Mouse (Mus musculus) cortical plate, adult 2 months (tissue): ENCODE data around the gene Senp8. TPM values are rescaled to one million over a fixed set of nuclear protein-coding genes. Genes with fewer than 3 reads are reported as not detected.
A peak's percentile ranks its signal among the peaks of the same experiment; 100 is the strongest.
"Not testable (repeated sequence)": the region's sequence is repeated elsewhere in the genome, so short reads cannot be mapped to it uniquely, and the experiment has no call there.

Experiments
- H3K27ac ChIP-seq: fragments of 200-500 bp; 2 replicates; pipeline ENCODE4 v1.5.1; 2012; ENCODE audit warnings: low read length, control low read depth, inconsistent platforms; ENCODE audit not compliant: insufficient read depth
- H3K4me1 ChIP-seq: fragments of 200-500 bp; 2 replicates; pipeline ENCODE4 v1.6.1; 2011; ENCODE audit warnings: low read length; ENCODE audit not compliant: control insufficient read depth, insufficient read depth
- H3K4me3 ChIP-seq: fragments of 200-500 bp; 2 replicates; pipeline ENCODE4 v1.5.1; 2011; ENCODE audit warnings: mild to moderate bottlenecking, low read length, control low read depth; ENCODE audit not compliant: insufficient read depth
- CTCF ChIP-seq: fragments of 200-500 bp; IDR thresholded peaks from 2 replicates; pipeline ENCODE4 v1.5.1; 2011; ENCODE audit warnings: mild to moderate bottlenecking, control low read depth, low read length; ENCODE audit not compliant: insufficient read depth; ENCODE audit errors: extremely low read depth
- POLR2A ChIP-seq: fragments of 200-500 bp; IDR thresholded peaks from 2 replicates; pipeline ENCODE4 v1.6.1; 2011; ENCODE audit warnings: mild to moderate bottlenecking, low read length, control low read depth; ENCODE audit not compliant: insufficient read depth; ENCODE audit errors: extremely low read depth
- polyA plus RNA-seq: library from polyadenylated mRNA; depleted of rRNA; stranded (reverse); fragments of >200 nt; gene quantifications from 2 replicates; pipeline ENCODE4 v1.2.3, GENCODE M21; 2012; rRNA removed

The Senp8 gene
- polyA plus RNA-seq: 5.1 and 6.3 TPM in 2 replicates

GRCm38 (mm10) chr9:59750267-59751065, at the start of gene Senp8, which contains the start of gene Myo9a:
TSS of gene Senp8 (minus strand) at chr9:59750710.
TSS of gene Myo9a (plus strand) at chr9:59750896.
- peak; percentile 88 for TF ChIP-seq POLR2A
- TF ChIP-seq CTCF: no peak
- Histone ChIP-seq H3K4me1 (peaks cover 4% of the 10 kb centered on the region; the same call in 1 of the 2 replicates), H3K4me3 (peak within 1 kb of the TSS; percentile 68), H3K27ac (peak within 1 kb of the TSS; percentile 93)

GRCm38 (mm10) chr9:59766966-59767461, 16.5 kb upstream of the Senp8 start:
- H3K27ac ChIP-seq, H3K4me1 ChIP-seq, H3K4me3 ChIP-seq: not testable (repeated sequence)

- Histone ChIP-seq H3K27ac (no peak overlapping the region), H3K4me3 (no peak overlapping the region), H3K4me1 (no peaks in the 10 kb centered on the region)
- TF ChIP-seq POLR2A (no peak), CTCF (0 out of 2 replicates have a peak, but pooled peaks have one; percentile 5)
Measured at GRCm38 (mm10) chr9:59760515-59760914, 10.0 kb upstream of the Senp8 start.

DNA sequence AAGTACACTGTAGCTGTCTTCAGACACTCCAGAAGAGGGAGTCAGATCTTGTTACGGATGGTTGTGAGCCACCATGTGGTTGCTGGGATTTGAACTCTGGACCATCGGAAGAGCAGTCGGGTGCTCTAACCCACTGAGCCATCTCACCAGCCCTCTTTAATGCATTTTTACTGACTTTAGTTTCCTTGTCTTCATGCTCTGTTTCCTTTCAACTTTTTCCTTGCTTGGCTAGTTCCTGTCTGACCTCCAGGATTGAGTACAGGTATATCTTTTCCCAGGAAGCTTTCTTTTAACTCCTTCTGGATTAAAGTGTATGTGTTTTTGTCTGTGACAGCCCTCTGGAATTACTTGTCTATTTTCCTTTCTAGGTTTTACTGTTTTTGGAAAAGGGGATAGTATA, 6.5 kb upstream of the Senp8 start:
- H3K27ac ChIP-seq, H3K4me1 ChIP-seq, H3K4me3 ChIP-seq: not testable (repeated sequence)

GRCm38 (mm10) chr9:59755199-59755598, 4.7 kb upstream of the Senp8 start:
- TF ChIP-seq CTCF: no peak
- no peak for TF ChIP-seq POLR2A
- 0 out of 2 replicates have a peak, but pooled peaks cover 3% of the 10 kb centered on the region for H3K4me1 ChIP-seq
- H3K4me3 ChIP-seq: no peak overlapping the region
- no peak overlapping the region for H3K27ac ChIP-seq

GRCm38 (mm10) chr9:59751966-59752365, 1.5 kb upstream of the Senp8 start:
- Histone ChIP-seq H3K4me3 (peak overlapping the region; percentile 68), H3K4me1 (peaks cover 4% of the 10 kb centered on the region; the same call in 1 of the 2 replicates), H3K27ac (no peak overlapping the region)
- TF ChIP-seq CTCF: no peak
- TF ChIP-seq POLR2A: no peak

DNA sequence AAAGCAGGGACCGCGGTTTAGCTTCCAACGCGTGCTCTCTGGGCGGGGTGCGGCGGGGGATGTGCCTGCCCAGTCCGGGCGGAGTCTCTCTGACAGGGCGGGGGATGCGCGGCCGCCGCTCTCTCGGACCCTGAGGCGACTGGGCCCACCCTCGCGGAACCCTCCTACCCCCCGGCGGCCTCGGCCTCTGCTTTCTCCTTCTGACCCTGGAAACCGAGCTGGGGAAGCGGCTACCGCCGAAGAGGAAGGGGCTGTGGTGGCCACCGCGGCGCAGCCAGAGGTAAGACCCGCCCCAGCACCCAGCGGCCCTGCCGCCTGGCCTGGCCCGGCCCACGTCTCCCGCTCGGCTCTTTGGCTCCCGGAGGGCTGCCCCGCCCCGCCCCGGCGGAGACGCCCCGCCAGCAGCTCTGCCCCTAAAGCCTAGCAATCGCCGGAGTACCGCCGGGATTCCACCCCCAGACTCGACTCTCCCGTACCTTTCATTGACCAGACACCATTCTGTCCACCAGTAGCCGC, 614 bp upstream of the Senp8 start:
- no peak for TF ChIP-seq CTCF
- no peak for TF ChIP-seq POLR2A

GRCm38 (mm10) chr9:59749581-59750265, 787 bp downstream of the Senp8 start:
- Histone ChIP-seq H3K4me1 (peaks cover 4% of the 10 kb centered on the region; the same call in 1 of the 2 replicates), H3K4me3 (peak overlapping the region; percentile 68), H3K27ac (no peak overlapping the region)
- no peak for TF ChIP-seq POLR2A

More for the DNA sequence above, 614 bp upstream of the Senp8 start:
- H3K4me3 ChIP-seq: peak overlapping the region; percentile 68
- peaks cover 4% of the 10 kb centered on the region; the same call in 1 of the 2 replicates for H3K4me1 ChIP-seq
- H3K27ac ChIP-seq: peak overlapping the region; percentile 93

DNA sequence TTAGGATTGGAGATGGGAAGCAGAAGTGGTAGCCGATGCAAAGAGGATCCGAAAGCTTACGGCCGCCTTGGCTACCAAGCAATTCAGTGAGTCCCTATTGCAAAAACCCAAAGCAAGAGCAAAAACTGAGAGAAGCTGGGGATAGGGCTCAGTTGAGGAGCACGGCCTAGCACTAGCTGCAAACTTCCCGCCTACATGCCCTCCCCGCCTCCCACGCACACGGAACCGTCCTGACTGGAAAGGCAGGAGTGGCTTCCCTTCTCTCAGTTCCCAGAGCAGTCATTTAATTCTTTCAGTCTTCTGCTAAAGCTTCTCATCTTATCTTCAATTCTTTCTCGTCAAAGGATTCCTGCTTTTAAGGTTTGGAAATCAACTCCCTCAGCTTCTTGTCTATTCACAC, 1.5 kb downstream of the Senp8 start:
- TF ChIP-seq POLR2A: no peak
- Histone ChIP-seq H3K4me1 (peaks cover 3% of the 10 kb centered on the region; the same call in 1 of the 2 replicates), H3K4me3 (no peak overlapping the region; the same call in 1 of the 2 replicates), H3K27ac (no peak overlapping the region)

DNA sequence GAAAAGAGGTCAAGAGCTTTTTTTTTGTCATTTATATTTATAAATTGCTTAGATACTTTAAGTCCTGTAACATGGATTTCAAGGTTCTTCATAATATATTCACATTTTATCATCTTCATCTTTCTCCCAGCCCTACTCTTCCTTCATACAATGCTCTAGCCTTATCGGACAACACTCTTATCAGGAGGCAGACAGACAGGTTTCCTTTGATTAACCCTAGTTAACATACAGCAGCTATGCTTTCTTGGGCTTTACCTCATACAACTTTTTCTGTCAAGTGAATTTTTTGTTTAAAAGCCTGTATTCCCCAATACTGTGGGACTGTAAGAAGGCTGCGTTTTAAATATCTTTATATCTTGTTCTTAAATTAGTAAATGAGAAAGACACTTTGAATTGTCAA, 2.1 kb downstream of the Senp8 start:
- TF ChIP-seq CTCF (no peak), POLR2A (no peak)
- no peak overlapping the region for H3K27ac ChIP-seq
- peaks cover 1% of the 10 kb centered on the region; the same call in 1 of the 2 replicates for H3K4me1 ChIP-seq
- no peak overlapping the region for H3K4me3 ChIP-seq
